Mouse (Mus musculus) urinary bladder, adult 18-20 months (tissue): ENCODE measurements at regions not wholly inside any gene's neighbourhood (a gene's known extent, or its start where the extent isn't known, plus 50 kb on each side); places are given as distances from the start of the nearest gene placed in this dataset.

Experiments used
- DNase-seq, 2 experiments: peaks; one replicate each; pipeline ENCODE4 v3.0.0; 2022; ENCODE audit warnings: low spot score in 2 of 2, mixed read lengths in 2 of 2

DNA sequence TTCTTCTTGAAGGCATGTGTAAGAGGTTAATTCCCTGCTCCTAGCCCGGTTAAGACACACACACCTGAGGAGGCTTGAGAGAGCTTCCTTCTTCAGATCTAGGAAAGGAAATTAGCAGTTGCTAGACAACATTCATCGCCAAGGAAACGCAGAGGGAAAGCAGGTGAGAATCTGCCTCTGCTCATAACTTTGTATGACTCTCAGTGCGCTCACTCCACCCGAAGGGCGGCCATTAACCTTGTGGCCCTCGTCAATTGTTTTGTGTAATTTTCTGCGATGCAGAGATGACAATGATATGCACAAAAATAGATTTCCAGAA, 105.3 kb upstream of the Sgk1 start:
- no peak for DNase-seq

DNA sequence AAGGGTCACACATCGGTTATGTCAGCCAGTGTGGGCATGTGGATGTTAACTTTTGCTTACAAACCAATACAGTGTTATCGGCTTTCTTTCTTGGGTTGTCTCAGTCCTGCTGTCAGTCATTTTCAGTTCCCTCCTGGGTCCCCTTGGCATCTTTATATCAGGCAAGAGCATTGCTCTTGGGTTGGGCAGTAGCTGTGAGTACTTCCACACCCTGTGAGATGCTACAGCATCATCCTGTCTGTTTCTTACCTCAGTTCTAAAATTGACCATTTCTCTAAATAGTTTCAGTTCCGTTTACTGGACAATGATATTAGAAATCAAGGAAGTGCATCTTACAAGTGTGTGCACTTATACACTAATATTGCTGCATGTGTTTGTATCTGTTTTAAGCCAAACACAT, 104.9 kb upstream of the Sgk1 start:
- no peak for DNase-seq

DNA sequence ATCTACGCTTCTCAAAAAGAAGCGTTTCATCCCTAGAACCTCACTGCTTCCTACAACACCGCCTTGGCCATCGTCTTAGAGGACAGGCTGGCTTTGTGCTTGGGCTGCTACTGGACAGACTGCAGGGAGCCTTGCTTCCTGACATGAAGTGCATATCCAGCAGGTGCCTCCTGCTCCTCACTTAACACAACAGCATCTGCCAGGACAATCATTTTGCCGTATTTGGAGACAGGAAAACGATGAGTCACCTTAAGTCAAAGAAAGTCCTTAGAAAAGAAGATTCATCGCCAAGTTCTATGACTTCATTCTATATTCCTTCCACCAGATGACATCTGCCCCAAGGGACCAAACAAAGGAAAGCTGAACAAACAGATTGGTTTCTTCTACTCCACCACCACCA, 98.5 kb upstream of the Sgk1 start:
- DNase-seq = no peak

DNA sequence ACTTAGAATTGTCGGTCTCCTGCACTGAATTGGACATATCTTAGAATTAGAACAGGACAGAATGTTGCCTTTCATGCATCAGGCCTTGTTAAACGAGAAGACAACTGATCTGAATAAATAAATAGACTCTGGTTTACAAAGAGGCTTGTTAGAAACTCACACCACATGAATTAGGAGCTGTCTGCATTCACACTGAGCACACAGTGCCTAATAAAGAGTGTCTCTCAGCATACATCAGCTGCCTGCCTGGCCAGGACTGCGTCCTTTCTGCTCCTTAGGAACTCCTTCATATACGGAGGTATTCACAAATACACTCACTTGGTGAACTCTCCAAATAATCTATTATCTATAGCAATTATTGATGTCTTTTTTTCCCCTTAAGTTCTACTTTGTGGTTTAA, 96.9 kb upstream of the Sgk1 start:
- no peak for DNase-seq

DNA sequence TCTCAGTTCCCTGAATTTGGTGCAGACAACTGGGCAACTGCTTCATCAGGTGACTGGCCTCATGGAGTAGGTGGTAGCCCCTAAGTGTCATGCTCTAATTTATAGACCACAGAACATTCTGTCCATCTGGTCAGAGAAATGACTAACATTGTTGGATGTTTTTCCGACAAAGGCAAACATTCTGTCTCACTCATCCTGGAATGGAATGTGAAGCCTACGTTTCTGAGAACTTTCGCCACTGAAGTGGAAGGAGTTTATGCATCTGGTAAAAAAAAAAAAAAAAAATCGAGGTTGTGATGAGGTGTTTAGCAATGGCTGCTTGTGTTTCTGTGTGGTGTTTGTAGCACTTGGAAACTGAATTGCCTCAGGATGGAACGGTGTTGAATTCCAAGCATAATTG, 96.2 kb upstream of the Sgk1 start:
- no peak for DNase-seq

DNA sequence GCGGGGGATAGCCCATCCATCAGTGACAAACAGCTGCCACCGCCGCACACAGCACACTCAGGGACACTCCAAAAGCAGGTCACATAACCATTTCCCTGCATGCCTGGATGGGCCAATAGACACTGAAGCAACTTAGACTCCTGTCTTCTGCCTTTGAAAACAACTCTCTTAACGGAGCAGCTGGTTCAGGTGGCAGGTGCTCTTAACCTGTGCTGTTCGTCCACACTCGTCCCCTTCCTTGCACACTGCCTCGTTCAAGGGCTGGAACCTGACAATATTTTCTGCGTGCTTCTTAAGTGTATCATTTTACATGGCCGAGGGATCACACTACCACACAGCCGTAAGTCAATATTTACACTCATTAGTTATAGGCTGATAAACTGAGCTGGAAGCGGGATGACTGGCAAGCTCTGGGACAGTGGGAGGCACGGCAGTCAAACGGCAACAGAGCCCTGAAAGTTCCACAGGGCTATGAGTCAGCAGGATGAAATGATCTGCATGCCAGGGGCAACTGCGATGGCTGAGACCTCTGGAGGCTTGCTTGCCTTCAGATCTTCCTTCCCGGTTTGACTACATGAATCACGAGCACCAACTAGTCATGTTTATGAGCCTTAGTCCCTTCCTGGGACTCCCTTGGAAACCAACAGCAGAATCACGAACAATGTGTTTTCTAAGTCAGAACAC, 92.0 kb upstream of the Sgk1 start:
- DNase-seq = peak in 1 of 2 experiments; percentile 46

DNA sequence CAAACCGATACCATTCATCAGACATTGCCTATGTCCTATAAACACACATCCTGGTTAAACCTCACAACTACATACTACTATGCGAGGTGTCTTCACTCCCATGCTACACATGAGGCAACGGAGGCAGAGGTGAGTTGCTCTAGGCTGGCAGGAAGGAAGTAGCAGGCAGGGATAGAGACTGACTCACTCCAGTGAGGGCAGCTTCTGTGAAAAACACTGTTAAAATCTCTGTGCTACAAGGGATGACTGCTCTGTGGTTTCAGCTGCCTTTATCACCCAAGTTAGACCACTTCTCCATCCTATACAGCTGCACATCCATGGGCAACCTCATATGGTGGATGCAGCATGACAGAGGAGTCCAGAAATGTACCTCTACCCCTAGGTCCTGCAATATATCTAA, 91.0 kb upstream of the Sgk1 start:
- no peak for DNase-seq

DNA sequence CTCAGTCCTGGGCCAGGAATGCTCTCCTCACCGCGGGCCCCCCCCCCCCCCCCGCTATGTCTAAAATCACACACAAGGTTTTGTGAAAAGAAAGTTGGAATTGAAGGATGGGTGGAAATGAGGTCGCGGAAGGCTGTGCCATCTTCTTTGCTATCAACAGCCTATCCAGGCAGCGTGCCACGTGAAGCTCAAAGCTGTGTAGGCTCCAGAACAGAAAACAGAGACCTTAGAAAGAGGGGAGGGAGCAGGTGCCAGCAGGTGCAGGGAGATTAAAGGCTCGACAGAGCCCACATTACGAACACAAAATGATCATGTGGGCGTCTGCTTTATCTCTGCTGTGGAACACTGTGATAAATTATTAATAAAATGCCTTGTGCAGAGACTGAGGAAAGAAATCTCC, 89.6 kb upstream of the Sgk1 start:
- DNase-seq = no peak

DNA sequence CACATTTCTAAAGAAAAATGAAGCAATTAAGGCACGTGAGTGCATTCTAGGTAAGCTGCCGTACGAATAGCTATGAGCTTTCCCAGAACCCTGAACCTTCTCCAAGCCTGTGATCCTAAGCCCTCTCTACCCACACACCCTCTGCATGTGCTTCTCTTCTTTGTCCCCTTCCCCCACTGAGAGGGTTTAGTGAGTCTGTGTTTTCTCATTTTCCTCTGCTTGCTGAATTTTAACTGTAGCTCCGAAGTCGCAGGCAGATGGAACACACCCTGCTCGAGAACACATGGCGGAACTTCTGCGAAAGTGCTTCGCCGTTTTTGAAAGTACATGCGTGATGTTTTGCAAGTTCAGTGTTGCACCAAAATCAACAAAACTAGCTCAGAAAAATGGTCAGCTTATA, 88.3 kb upstream of the Sgk1 start:
- no peak for DNase-seq

DNA sequence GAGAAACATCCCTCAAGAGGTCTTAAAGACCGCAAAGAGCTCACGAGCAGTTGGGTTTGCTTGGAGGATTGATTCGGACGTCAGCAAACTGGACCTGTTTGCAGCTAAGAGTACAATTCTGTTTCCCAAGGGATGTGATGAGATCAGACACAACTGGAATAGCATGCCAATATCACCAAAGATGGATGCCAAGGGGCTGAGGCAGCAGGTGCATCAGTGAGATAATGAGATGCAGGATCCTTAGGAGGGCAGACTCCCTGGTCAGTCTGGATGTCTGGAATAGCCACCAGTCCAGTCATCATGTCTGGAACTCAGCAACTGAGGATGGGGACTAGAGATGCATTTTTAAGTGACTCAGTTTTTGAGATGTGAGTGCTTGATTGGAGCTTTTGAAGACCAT, 85.6 kb upstream of the Sgk1 start:
- no peak for DNase-seq

DNA sequence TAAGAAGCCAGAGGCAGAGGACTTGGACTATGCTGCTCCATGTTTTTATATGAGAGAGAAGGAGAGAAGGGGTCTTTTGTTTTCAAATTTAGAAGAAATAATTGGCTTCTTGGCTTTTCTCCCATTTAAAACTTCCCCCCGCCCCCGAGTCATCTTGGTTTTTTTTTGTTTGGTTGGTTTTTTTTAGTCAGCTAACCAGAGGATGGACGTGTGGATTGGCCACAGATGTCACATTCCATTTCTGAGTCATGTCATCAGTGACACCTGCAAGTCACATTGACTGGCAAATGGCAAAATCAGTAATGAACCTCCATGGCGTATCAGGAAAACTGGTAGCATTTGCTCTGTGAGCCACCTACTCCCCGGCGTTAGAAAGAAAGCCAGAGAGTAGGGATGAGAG, 83.9 kb upstream of the Sgk1 start:
- no peak for DNase-seq

DNA sequence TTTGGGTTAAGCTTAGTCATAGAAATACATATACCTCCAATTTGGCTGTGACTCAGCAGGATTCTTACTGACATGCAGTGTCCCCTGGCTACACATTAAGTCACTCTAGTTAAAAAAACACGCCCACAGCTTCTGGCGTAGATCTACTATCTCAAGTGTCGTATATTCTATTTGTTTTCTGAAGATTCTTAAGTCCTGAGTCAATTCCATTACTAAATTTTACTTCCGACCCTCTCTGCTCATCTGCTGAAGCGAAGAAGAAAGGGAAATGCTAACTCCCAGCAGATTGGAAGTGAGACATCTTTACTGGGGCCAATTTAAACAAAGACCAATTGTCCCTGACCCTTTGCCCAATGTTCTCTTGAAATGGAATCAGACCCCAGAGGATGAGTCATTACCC, 80.4 kb upstream of the Sgk1 start:
- no peak for DNase-seq

DNA sequence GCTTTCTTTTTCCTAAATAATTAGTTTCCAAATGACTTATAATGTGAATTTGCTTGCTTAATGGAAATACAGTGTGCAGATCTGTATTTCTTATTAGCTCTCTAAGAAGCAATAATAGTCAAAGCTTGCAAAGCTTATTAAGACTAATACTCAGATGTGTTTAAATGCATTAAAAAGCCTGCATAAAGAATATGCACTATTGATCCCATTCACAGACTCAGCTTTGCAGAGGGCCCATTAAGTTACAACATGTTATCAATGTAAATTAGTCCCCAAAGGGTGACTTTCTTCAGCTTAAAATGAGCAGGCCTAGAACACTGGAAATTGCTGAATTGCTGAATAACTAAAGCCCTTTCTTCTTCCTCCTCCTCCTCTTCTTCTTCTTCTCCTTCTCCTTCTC, 78.8 kb upstream of the Sgk1 start:
- DNase-seq = no peak

DNA sequence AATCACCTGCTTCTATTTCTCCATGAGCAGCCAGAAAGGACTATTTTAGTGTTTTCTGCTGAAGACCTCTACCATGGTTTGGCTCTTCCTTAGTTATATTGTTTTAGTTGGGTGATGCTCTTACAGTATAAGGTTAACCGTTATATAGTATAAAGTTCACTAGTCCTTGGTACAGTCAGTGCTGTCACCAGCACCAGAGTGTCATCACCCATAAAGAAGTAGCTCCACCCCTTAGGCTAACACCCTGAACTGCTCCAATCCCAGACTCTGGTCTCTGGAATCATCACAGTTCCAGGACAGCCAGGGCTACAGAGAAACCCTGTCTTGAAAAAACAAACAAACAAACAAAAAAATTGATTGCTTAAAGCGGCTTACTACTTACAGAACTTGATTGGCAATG, 77.2 kb upstream of the Sgk1 start:
- no peak for DNase-seq

DNA sequence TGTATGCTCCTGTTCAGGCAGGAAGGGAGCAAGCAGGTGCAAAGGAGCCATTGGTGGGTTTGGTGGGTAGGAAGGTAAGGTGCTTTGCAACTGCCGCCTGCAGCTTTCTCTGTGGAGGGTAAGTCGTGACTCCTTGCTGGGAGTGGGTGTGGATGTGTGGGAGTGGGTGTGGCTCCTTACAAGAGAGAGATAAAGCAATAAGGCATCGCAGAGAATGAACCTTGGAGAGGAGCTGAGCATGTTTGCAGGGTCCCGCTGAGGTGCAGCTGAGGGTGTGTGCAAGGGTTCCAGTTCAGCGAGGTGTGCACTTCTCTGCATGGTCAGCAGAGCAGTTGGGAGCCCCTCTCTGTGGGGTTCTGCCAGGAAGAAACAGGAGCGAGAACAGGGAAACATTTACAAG, 76.4 kb upstream of the Sgk1 start:
- no peak for DNase-seq

DNA sequence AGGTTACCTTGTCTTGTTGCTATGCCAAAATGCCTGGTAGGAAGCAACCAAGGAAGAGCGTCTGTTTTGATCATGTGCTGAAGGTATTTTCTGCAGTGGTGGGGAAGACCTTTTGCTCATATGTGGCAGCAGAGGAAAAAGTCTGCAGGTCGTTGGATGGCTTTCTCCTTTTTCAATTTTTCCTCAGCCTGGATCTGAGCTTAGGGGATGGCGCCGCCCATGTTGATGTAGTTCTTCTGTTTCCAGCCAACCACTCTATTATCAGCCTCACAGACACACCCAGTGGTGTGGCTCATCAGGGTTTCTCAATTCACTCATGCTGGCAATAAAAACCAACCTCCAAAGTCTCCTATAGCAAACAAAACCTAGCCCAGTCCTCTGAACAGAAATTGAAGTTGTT, 75.3 kb upstream of the Sgk1 start:
- no peak for DNase-seq

DNA sequence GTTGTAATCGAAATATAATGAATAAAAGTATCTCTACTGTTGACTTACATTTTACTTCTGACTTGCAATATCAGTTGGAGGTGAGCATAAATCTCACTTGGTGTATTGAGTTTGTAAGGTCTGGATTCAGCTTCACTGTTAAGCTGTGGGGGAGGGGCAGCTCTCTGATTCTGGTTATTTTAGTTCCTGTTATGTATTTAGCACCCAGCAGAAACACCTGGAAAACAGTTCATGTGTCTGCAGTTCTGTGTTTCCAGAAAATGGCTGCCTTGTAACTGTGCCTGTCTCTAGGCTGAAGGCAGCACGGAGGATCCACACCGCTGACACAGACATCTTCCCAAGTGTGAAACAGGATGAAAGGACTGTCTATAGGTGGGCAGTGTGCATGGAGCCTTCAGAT, 62.3 kb upstream of the Sgk1 start:
- DNase-seq = no peak

DNA sequence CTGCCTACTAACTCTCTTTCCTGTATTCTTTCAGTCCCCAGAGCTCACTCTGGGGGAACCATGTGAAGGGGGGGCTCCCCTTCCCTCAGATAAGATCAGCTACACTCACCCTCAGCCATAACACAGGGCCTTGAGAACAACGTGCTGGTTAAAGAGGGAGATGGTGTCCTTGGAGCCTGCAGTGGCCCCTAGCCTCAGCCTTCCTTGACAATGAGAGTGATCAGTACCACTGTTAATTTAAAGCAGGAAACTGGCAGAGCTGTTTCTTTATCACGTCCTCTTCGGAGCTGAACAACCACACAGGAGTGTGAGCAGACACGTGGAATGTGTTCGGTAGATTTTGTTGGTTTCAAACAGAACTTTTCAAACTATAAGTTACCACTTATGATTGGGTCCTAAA, 60.6 kb upstream of the Sgk1 start:
- no peak for DNase-seq

DNA sequence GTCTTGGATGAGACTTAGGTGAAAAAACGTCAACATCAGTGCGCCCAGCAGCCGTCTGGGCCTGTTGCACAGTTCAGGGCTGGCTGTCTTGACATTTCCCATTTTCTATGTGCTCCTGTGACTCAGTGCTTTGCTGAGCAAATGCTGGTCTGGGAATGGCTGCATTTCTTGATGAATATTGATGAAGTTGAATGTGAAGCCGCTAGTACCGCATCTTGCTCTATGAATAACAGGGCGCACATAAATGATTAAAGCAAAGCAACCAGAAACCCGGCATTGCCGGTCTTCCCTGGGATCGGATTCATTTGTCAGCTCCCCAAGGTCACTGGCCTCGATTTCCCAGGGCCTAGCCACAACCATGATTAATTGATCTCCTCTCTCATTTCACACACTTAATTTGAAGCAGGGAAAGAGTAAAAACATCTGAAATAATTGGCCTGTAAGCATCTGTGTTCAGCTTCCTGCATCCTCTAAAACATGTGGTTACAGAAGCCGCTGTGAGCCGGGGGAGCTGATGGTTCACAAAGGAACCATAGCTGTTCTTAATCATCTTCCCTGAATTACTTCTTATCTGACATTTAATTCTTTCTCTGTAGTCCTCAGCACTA, 57.5 kb upstream of the Sgk1 start:
- no peak for DNase-seq

DNA sequence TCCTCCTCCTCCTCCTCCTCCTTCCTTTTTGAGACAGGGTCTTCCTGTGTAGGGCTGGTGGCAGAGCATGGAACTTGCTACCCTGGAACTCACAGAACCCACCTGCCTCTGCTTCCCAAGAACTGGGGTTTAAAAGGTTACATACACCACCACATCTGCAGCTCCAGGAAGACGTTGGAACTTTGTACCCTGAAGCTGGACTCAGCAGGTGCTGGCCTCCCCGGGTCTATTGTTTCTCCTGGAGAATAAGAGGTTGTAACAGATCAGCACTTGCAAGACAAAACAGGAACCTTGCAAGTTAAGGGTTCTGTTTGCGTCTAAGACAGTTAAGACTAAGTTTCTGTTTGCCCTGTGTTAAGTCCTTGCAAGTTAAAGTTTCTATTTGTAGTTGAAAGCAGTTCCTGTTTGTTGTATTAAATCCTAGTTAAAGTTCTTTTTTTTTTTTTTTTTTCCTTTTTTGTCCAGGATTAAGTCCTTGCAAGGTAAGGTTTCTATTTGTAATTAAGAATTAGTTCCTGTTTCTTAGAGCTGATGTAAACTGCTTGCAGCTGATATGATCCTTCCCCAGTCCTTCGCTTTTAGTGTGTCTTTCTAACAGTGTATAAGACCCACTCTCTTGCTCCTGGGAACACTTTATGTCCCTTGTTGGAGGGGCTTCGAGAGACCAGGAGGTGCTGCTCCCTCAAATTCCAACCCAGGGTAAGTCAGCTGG, 55.0 kb upstream of the Sgk1 start:
- DNase-seq = no peak

DNA sequence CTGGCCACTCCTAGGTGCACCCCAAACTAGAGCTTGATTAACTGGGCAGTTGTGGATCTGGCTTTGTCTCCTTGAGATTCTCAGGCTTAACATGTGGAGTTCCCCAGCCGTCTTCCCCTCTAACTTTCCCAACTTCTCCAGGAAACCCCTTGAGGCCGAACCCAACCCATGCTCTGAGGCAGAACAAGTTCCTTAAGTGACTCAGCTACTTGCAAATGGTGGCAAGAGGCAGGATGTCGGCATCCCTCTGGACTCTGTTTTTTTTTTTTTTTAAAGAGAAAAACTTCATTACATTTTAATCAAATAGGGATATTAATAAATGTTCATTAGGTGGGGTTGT, 54.5 kb upstream of the Sgk1 start:
- DNase-seq = no peak

DNA sequence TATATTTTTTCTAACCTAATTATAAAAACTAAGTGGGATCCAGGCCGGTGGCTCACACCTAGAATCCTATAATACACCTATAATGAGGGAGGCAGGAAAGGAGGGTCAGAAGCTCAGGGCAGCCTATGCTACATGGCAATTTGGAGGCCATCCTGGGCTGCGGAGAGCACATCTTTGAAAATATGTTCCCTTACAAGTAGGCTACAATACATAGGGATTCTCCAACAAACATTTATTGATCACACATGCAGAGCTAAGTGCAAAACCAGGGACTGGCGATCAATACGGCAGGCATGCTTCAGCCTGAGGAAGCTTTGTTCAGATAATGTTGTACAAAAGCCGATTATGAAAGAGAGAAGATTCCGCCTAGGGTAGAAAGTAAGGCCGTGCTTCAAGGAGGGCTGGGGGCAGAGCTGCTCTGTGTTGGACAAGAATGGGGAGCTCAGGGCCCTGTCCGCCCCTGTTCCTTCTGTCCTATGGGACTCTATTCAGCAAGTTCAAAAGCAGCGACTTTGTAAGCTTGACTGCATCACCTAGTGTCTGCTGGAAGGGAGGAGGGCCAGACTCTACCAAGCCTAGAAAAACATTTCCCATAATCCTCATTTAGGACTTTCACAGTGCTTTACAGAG, 53.4 kb upstream of the Sgk1 start:
- DNase-seq = no peak

DNA sequence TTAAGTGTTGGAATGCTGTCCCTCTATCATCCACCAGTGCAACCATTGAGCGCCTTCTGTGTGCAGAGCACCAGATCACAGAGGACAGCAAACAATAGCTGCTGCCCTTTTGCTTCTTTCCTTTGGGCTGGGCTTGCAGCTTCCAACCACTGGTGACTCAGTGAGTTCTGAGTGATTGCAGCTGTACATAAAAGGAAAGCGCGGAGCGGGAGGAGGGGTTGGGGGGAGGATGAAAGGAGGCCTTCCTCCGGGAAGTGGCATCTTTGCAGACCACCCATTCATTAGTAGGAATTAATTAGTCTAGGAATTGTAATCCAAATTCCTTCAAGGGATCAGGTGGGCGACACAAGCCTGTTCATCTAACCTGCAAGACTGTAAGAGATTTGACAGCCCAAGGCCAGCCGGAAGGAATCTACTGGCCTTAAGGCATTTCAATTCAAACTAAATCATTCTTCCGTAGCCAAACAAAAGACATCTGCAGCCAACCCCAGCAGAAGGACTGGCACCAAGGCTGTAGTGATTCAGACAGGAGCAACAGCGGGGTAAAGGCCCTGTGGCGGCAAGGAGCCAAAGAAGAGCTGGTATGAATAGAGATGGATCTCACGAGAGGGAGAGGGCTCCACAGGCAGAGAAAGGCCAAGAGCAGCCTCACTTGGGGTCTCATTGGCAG, 52.8 kb upstream of the Sgk1 start:
- peak in 1 of 2 experiments; percentile 26 for DNase-seq
